15 mouse cellular contexts compared by ENCODE assay signal in genomic region chr16:48360887-48361286, GRCm38 (mm10). TPM values are rescaled to one million over a fixed set of nuclear protein-coding genes. Genes with fewer than 3 reads are reported as not detected.
DNase-seq lines count a peak whose midpoint lies in the region; ATAC-seq and TF ChIP-seq lines count a peak whose summit lies in the region.
"Had no signal": no experiment of that assay in that cellular context is flagged by ENCODE, and none has a peak within 500 bp of the region (broad histone marks: within the 10 kb centered on the region; RNA-seq: fewer than 3 reads in every experiment).

No protein-coding gene starts in this region.

- TF ChIP-seq CTCF in hindbrain, postnatal 0 days (IDR thresholded peaks at IDR 0.05; ENCODE audit: low read depth), result no peak
- no peak for TF ChIP-seq CTCF in forebrain, postnatal 0 days (IDR thresholded peaks at IDR 0.05; ENCODE audit: low read depth)

- no peaks in the 10 kb centered on the region for H3K36me3 ChIP-seq in hindbrain, postnatal 0 days (ENCODE audit: insufficient read depth, low read length)
- H3K36me3 ChIP-seq in hindbrain, embryonic 13.5 days, result no peaks in the 10 kb centered on the region
- no peaks in the 10 kb centered on the region for H3K36me3 ChIP-seq in forebrain, postnatal 0 days (ENCODE audit: insufficient read depth)
- H3K36me3 ChIP-seq: heart, embryonic 15.5 days had no signal

- 62% methylated on average over 12 of the region's 12 CpGs for WGBS in hindbrain, postnatal 0 days
- WGBS in hindbrain, embryonic 13.5 days, result 90% methylated on average over 12 of the region's 12 CpGs
- WGBS in forebrain, postnatal 0 days, result 63% methylated on average over 12 of the region's 12 CpGs

- peak; percentile 89 for ATAC-seq in hindbrain, postnatal 0 days
- no peak for ATAC-seq in hindbrain, embryonic 13.5 days (ENCODE audit: low FRiP score)
- peak; percentile 68 for ATAC-seq in forebrain, postnatal 0 days
- ATAC-seq: CD4-positive, CD25-positive, alpha-beta regulatory T cell, adult 4 months had no signal

- H3K27ac ChIP-seq in hindbrain, postnatal 0 days, result no peak overlapping the region
- no peak overlapping the region for H3K27ac ChIP-seq in hindbrain, embryonic 13.5 days
- no peak overlapping the region for H3K27ac ChIP-seq in forebrain, postnatal 0 days (ENCODE audit: low read depth, low read length)
- H3K27ac ChIP-seq: heart, embryonic 15.5 days had no signal

- no peak overlapping the region for H3K4me2 ChIP-seq in hindbrain, postnatal 0 days (ENCODE audit: low read depth, low read length)
- no peak overlapping the region for H3K4me2 ChIP-seq in hindbrain, embryonic 13.5 days
- no peak overlapping the region for H3K4me2 ChIP-seq in forebrain, postnatal 0 days (ENCODE audit: low read depth)
- H3K4me2 ChIP-seq: heart, embryonic 15.5 days had no signal

- no peaks in the 10 kb centered on the region for H3K27me3 ChIP-seq in hindbrain, postnatal 0 days (ENCODE audit: insufficient read depth, low read length)
- H3K27me3 ChIP-seq in hindbrain, embryonic 13.5 days, result no peaks in the 10 kb centered on the region
- no peaks in the 10 kb centered on the region for H3K27me3 ChIP-seq in forebrain, postnatal 0 days (ENCODE audit: insufficient read depth, low read length)
- H3K27me3 ChIP-seq: heart, embryonic 15.5 days had no signal

- no peaks in the 10 kb centered on the region for H3K4me1 ChIP-seq in hindbrain, postnatal 0 days (ENCODE audit: insufficient read depth, low read length)
- H3K4me1 ChIP-seq in hindbrain, embryonic 13.5 days (replicated peaks), result no peaks in the 10 kb centered on the region
- H3K4me1 ChIP-seq in forebrain, postnatal 0 days (ENCODE audit: insufficient read depth), result no peaks in the 10 kb centered on the region
- H3K4me1 ChIP-seq: heart, embryonic 15.5 days had no signal

- H3K4me3 ChIP-seq in hindbrain, postnatal 0 days (ENCODE audit: low read length), result no peak overlapping the region
- H3K4me3 ChIP-seq in hindbrain, embryonic 13.5 days, result no peak overlapping the region
- H3K4me3 ChIP-seq in forebrain, postnatal 0 days (ENCODE audit: low read depth, low read length), result no peak overlapping the region
- H3K4me3 ChIP-seq: erythroblast, embryonic 14.5 days; heart, embryonic 15.5 days had no signal

- peak; percentile 64 for DNase-seq in hindbrain, postnatal 0 days (ENCODE audit: low spot score)
- DNase-seq in forebrain, postnatal 0 days, result peak; percentile 45
- peak; percentile 30 to 58 for DNase-seq in layer of hippocampus, postnatal 36 days
- peak; percentile 15 for DNase-seq in right cerebral cortex, postnatal 4 days
- no peak for DNase-seq in kidney, postnatal 25 days
- no peak for DNase-seq in adrenal gland, postnatal 36 days
- no peak for DNase-seq in natural killer cell, adult 2 months (ENCODE audit: low spot score in 2 of 2)
- DNase-seq: kidney, postnatal 10 days; thymus, adult 18-20 months had no signal

- no peaks in the 10 kb centered on the region for H3K9me3 ChIP-seq in hindbrain, postnatal 0 days (ENCODE audit: low read length)
- H3K9me3 ChIP-seq in hindbrain, embryonic 13.5 days, result no peaks in the 10 kb centered on the region
- no peaks in the 10 kb centered on the region for H3K9me3 ChIP-seq in forebrain, postnatal 0 days (ENCODE audit: low read length)
- H3K9me3 ChIP-seq: heart, embryonic 15.5 days had no signal

- H3K9ac ChIP-seq in hindbrain, postnatal 0 days (replicated peaks; ENCODE audit: low read length), result no peak overlapping the region
- no peak overlapping the region for H3K9ac ChIP-seq in hindbrain, embryonic 13.5 days
- H3K9ac ChIP-seq in forebrain, postnatal 0 days, result no peak overlapping the region
- H3K9ac ChIP-seq: heart, embryonic 15.5 days had no signal

RNA-seq across cellular contexts. Expression of gene Gm5485, which starts 51.3 kb away (rescaled TPM):
- not detected in 2 replicates for total RNA-seq in hindbrain, postnatal 0 days (2014; rRNA removed)
- polyA plus RNA-seq in hindbrain, postnatal 0 days (2015; fragmentation: Nextera tagmentation; extraction: Ambion mirVana), result not detected in 2 replicates
- not detected in 2 replicates for polyA plus RNA-seq in hindbrain, embryonic 13.5 days (2015; fragmentation: Nextera tagmentation; extraction: Ambion mirVana)
- not detected in 2 replicates for total RNA-seq in forebrain, postnatal 0 days (2014; rRNA removed)
- not detected in 2 replicates for polyA plus RNA-seq in forebrain, postnatal 0 days (2015; fragmentation: Nextera tagmentation; extraction: Ambion mirVana)
- total RNA-seq in layer of hippocampus, postnatal 36 days (2021), result not detected
- not detected for total RNA-seq in adrenal gland, postnatal 36 days (2021)
- total RNA-seq: monocyte, adult 5-6 weeks had no signal
- polyA plus RNA-seq: CD4-positive, CD25-positive, alpha-beta regulatory T cell, adult 4 months; erythroblast, embryonic 14.5 days; heart, embryonic 15.5 days; liver, embryonic 16.5 days had no signal

RNA-seq across cellular contexts. Expression of gene Dppa2, which starts 57.2 kb away (rescaled TPM):
- total RNA-seq in hindbrain, postnatal 0 days (2014; rRNA removed), result 0.26 TPM in 1 of 2 replicates, not detected in the other
- 0.11 TPM in 1 of 2 replicates, not detected in the other for polyA plus RNA-seq in hindbrain, postnatal 0 days (2015; fragmentation: Nextera tagmentation; extraction: Ambion mirVana)
- polyA plus RNA-seq in hindbrain, embryonic 13.5 days (2015; fragmentation: Nextera tagmentation; extraction: Ambion mirVana), result 0.10 TPM in 1 of 2 replicates, not detected in the other
- not detected in 2 replicates for total RNA-seq in forebrain, postnatal 0 days (2014; rRNA removed)
- not detected in 2 replicates for polyA plus RNA-seq in forebrain, postnatal 0 days (2015; fragmentation: Nextera tagmentation; extraction: Ambion mirVana)
- not detected for total RNA-seq in layer of hippocampus, postnatal 36 days (2021)
- total RNA-seq in adrenal gland, postnatal 36 days (2021), result not detected
- total RNA-seq: monocyte, adult 5-6 weeks had no signal
- polyA plus RNA-seq: CD4-positive, CD25-positive, alpha-beta regulatory T cell, adult 4 months; erythroblast, embryonic 14.5 days; heart, embryonic 15.5 days; liver, embryonic 16.5 days had no signal

Comparison
In these comparisons a context has a peak if more than half of its experiments do, and no peak if none do; other contexts are left out.
1. DNase-seq: peak in hindbrain, postnatal 0 days (single experiment), forebrain, postnatal 0 days (single experiment), layer of hippocampus, postnatal 36 days (2 of 2) and right cerebral cortex, postnatal 4 days (single experiment); none in kidney, postnatal 25 days (0 of 2), adrenal gland, postnatal 36 days (0 of 2) and natural killer cell, adult 2 months (0 of 2).